Mouse (Mus musculus) bone marrow macrophage, adult 2 months (primary cell): ENCODE results near the gene Mrpl21. TPM values are rescaled to one million over a fixed set of nuclear protein-coding genes. Genes with fewer than 3 reads are reported as not detected.

Experiments
- H3K27ac ChIP-seq: 2 replicates; pipeline ENCODE4 v1.5.1; 2012; ENCODE audit warnings: low read depth, low read length; ENCODE audit not compliant: insufficient read depth
- H3K4me1 ChIP-seq: 2 replicates; pipeline ENCODE4 v1.6.1; 2012; ENCODE audit warnings: low read length; ENCODE audit not compliant: control insufficient read depth, insufficient read depth
- H3K4me3 ChIP-seq: 2 replicates; pipeline ENCODE4 v1.5.1; 2012; ENCODE audit warnings: mild to moderate bottlenecking, low read length, moderate library complexity; ENCODE audit not compliant: insufficient read depth
- CTCF ChIP-seq: IDR thresholded peaks from 2 replicates; pipeline ENCODE4 v1.5.1; 2012; ENCODE audit warnings: low read depth, mild to moderate bottlenecking, low read length, moderate library complexity
- POLR2A ChIP-seq: IDR thresholded peaks from 2 replicates; pipeline ENCODE4 v1.6.1; 2012; ENCODE audit warnings: mild to moderate bottlenecking, low read depth, low read length, borderline replicate concordance
- polyA plus RNA-seq: library from polyadenylated mRNA; stranded (reverse); fragments of >200 nt; gene quantifications from 2 replicates; pipeline ENCODE4 v1.2.4, GENCODE M21; 2012; ENCODE audit not compliant: missing spikeins, insufficient read depth, insufficient read length

Mrpl21 gene
- 33.7 and 36.7 TPM in 2 replicates for polyA plus RNA-seq

DNA sequence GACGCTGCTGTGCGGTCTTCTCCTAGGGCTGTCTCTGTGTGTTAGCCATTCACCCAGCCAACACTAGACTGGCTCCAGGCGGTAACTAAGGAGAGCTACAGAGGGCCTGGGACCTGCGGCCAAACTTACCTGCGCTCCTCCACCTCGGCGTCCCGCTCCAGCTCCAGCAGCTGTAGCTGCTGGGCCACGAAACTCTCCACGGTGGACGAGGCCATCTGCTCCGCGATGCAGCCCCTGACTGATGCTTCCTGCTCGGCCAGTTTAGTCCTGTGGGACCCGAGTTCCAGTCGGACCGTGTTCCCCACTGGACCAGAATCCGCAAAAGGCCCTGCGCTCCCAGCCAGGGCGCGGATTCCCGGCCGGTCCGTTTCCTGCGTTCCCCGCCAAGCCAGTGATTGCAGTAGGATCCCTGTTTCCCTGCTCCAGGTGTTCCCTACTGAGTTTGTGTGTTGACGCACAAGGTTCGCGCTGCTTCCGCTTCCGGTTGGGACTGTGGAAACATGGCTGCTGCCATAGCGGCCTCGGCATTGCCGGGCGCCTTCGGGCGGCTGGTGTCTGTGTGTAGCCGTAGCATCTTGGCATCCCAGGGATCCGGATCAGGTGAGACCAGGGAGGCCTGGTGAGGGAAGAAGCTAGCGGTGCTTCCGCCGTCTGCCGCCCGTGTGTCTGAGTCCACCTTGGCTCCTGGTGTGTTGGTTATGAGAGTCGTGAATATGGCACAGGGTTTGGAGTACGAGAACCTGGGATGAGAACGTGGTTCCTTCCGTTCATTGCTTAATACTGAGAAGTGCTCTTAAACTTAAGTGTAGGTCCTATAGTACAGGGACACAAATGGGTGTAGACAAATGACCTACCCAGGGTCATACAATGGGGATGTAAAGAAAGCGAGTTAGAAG lies at the start of gene Mrpl21, which contains the start of gene Ighmbp2:
Mrpl21 (plus strand) TSS at position 330 of the 896 bp plus-strand sequence.
Ighmbp2 (minus strand) TSS at position 446 of the 896 bp plus-strand sequence.
- TF ChIP-seq CTCF (no peak), POLR2A (peak; percentile 73; the same call in 1 of the 2 replicates)
- peaks cover 8% of the 10 kb centered on the region; the same call in 1 of the 2 replicates for H3K4me1 ChIP-seq
- peak within 1 kb of the TSS; percentile 17 for H3K27ac ChIP-seq

DNA sequence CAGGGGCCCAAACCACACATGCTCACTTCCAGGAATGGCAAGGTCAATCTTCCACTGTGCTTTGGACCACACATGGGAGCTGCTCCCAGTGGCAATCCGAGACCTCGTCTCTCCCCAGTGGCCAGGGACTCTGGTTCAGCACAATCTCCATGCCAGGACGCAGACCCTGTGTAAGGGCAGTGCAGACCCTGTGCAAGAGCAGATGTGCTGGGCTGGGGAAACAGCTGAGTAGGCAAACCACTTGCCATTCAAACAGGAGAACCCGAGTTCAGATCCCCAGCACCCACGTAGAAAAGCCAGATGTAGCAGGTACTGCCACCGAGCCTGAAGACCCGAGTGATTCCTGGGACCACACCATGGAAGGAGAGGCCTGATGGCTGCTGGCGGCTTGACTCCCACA lies 22.7 kb upstream of the Mrpl21 start:
- Histone ChIP-seq H3K4me1 (no peaks in the 10 kb centered on the region), H3K4me3 (no peak overlapping the region), H3K27ac (no peak overlapping the region)
- TF ChIP-seq CTCF (no peak), POLR2A (no peak)

More for the DNA sequence above, at the start of gene Mrpl21, which contains the start of gene Ighmbp2:
- H3K4me3 ChIP-seq: peak within 1 kb of the TSS; percentile 67

DNA sequence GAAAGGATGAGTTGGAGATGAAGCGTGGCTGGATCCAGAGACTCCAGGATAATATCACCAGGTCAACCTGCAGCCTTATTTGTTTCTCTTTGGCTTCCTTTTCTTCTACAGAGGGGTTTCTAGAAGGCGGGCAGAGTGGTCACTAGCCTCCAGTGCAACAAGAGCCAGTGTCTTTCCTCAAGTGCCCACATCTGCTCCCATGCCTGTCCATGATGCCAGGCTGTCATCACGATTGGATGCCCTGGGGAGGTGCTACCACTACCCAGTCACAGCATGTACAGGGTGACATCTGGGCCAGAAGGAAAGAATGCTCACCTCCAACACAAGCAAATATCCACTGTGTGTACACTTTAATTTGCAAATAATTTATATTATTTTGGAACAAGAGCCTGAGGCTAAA lies 22.1 kb upstream of the Mrpl21 start:
- no peak overlapping the region for H3K4me3 ChIP-seq
- no peaks in the 10 kb centered on the region for H3K4me1 ChIP-seq
- H3K27ac ChIP-seq: no peak overlapping the region
- TF ChIP-seq POLR2A (no peak), CTCF (no peak)

DNA sequence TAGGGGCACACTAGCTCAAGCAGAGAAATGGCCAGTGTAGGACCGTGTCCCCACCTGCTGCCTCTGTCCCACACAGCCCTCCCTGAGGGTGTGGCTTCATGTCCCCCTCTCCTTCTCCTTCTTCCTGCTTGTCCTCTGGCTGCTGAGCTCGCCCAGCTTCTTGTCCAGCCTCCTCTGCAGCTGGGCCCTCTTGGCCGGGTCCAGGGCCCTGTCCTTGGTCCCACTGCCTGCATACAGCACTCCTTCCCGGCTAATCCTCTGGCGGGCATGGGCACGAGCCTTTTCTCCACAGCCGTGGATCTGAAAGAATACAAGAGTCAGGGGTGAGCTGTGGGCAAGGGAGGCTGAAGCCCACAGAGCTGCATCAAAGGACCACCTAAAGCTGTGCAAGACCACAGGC lies 21.4 kb upstream of the Mrpl21 start:
- no peaks in the 10 kb centered on the region for H3K4me1 ChIP-seq
- TF ChIP-seq CTCF (no peak), POLR2A (no peak)
- H3K27ac ChIP-seq: no peak overlapping the region
- no peak overlapping the region for H3K4me3 ChIP-seq

DNA sequence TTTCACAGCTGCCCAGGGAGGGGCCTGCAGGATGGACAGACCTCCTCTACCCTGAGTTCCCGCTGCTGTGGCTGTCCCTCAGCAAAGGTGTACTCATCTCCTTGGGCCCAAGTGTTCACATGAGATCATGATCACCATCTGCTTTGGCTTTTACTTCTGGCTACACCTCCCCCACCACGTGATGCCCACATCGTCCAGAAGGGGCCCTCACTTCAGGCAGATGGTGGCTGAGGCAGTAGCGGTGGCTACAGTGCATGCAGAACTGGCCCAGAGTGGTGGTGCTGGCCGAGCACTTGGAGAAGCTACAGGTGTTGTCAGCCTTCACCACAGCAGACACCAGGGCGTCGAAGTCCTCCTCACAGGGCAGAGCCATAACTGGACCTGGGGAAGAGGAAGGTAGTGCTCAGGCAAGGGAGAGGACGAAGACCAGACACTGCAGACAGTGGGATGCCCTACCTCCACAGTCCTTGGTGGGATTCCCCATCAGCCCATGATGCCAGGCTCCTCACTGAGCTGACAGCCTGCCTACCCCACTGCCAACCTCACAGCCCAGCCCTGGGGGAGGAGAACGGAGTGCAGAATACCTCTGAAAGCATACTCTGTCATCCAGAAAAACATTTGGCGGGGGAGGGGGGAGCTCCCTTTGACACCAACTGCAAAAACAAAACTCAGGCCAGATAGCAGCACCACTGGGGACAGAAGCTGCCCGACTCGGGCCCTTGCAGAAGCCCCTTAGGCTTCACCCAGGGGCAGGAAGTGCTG lies 20.8 kb upstream of the Mrpl21 start:
- no peak overlapping the region for H3K4me3 ChIP-seq
- no peak for TF ChIP-seq POLR2A
- TF ChIP-seq CTCF: no peak
- H3K4me1 ChIP-seq: no peaks in the 10 kb centered on the region
- H3K27ac ChIP-seq: no peak overlapping the region

DNA sequence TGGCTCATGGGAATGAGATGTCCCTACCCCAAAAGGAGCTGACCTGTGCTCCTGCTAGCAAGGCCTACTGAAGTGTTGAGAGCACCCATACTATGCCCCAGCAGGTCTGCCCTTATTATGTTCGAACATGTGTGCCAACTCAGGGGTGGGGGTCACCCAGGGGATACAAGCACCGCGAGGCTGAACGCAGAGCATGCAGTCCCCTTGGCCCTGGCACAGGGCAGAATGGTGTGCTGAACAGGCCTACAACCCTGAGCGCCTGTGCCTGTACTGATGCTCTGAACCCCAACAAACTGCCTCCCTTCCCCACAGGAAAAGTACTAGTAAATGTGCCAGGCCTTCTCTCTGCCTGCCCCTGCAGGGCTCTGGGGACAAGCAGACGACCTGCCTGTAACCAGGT lies 18.4 kb upstream of the Mrpl21 start:
- H3K4me1 ChIP-seq: no peaks in the 10 kb centered on the region
- no peak for TF ChIP-seq CTCF
- no peak for TF ChIP-seq POLR2A
- H3K27ac ChIP-seq: no peak overlapping the region
- H3K4me3 ChIP-seq: no peak overlapping the region

DNA sequence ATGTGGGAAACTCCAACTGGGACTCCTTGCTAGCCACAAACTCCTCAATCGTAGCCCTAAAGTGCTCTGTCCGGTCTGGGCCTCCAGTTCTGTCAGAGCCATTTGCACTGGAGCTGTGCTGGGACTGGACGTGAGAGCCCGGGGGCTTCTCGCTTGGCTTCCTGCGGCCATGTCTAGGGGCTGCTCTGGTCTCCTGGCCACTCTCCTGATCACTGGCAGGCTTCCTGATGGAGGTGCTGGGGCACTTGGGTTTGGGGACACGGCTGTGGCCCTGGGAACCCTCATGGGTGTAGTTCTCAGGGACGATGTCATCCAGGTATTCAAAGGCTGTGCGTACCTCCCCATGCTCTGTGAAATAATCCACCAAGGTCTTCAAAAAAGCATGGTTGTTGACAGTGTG lies 17.5 kb upstream of the Mrpl21 start:
- H3K4me3 ChIP-seq: no peak overlapping the region
- no peaks in the 10 kb centered on the region for H3K4me1 ChIP-seq
- TF ChIP-seq POLR2A (no peak), CTCF (no peak)
- H3K27ac ChIP-seq: no peak overlapping the region

DNA sequence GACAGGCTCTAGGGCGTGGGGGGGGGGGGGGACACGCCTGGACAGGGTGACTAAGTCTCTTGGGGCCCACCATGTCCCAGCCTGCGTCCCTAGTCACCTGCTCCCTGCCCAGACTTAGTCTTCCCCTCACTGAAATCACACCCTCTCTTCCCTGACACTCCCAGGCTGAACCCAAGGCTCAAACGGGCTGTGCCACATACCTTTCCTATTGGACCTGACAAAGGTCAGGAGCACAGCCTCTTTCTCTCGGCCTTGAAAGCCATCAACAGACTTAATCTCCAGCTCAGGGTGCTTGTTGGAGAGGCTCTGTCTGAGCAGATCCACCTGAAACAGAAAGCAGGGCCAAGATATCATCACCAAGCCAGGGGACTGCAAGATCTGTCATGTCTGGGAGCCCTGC lies 16.6 kb upstream of the Mrpl21 start:
- TF ChIP-seq CTCF (no peak), POLR2A (no peak)
- no peak overlapping the region for H3K27ac ChIP-seq
- H3K4me3 ChIP-seq: no peak overlapping the region
- H3K4me1 ChIP-seq: no peaks in the 10 kb centered on the region

DNA sequence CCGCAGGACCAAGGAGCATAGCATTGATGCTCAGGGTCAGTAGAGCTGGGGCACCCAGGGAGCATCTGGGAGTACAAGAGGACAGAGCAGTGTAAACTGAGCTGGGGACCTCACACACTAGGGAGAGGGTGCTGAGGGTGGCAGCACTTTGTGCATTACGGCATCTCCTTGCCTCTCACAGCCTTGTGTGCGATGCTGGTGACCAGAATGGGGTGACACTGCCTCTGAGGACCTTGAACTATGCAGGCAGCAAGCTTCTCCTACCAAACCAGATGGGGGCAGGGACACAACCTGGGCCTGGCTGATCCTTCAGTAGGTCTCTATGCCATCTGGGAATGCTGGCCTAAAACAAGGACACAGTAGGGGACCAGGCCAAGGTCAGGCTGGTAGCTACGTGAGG lies 16.0 kb upstream of the Mrpl21 start:
- no peak overlapping the region for H3K4me3 ChIP-seq
- TF ChIP-seq CTCF (no peak), POLR2A (no peak)
- no peak overlapping the region for H3K27ac ChIP-seq
- H3K4me1 ChIP-seq: no peaks in the 10 kb centered on the region

DNA sequence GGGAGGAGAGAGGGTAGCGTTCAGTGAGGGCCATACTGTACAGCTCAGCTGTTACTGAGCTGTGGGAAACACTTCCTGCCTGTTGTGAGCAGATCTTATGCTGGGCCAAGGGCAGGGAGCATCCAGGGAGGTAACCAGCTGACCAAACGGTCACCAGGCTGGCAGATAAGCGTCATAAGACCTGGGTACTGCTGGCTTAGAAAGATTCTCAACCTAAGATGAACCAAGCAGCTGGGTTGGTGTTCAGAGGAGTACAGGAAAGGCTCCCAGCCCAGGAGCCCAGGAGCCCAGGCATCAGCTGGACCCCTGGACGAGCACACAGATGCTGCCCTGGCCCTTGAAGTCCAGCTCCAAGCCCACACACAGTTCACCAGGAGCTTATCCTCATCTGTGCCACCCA lies 15.4 kb upstream of the Mrpl21 start:
- H3K4me3 ChIP-seq: no peak overlapping the region
- no peak overlapping the region for H3K27ac ChIP-seq
- TF ChIP-seq POLR2A (no peak), CTCF (no peak)
- no peaks in the 10 kb centered on the region for H3K4me1 ChIP-seq
